Mouse (Mus musculus): Measurements from ENCODE around the gene Osr1. TPM values are rescaled to one million over a fixed set of nuclear protein-coding genes. Genes with fewer than 3 reads are reported as not detected.

The Osr1 gene
- polyA plus RNA-seq, 1 experiment = not detected

DNA sequence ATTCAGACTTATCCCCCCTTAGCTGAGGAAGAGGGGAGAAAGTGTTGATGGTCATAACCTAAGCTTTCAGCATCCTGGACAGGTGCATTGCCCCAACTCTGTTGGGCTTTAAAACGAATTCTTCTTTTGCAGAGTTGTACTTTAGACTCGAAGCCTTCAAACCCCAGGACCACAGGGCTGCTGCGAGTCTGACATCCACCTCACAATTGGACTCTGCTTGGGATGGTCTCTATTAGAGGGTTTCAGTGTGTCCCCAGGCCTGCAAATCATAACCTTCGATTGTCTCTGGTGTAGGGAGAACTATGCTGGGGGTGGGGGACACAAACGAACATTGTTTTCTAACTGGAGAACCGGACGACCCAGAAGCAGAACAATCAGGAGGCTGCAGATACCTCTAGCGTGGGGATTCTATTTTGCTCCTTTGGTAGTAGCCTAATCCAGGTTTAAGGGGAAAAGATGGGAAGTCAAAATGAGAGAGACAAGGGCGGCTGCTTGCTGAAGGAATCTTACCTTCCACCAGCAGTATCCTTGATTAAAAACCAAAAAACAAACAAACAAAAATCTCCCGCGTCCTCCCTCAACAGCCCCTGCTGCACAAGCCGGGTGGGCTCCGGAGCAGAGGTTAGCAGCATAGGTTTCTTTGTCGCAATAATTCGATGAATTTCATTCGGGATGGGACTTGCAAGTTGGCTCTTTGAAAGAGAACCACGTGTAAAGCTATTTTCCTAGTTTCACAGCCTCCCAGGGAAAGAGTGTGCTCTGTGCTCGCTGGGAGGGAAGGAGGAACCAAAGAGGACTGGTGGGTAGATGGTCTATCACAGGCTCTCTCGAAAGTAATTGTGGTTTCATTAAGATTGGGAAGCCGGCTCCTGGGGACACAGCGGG, 5.5 kb downstream of the Osr1 start:
- Histone ChIP-seq H3K4me3 (replicated peaks; ENCODE audit: control insufficient read depth, low read depth, low read length) (no peak overlapping the region), H3K4me1 (ENCODE audit: control insufficient read depth, insufficient read depth, low read length) (no peaks in the 10 kb centered on the region), H3K27ac (ENCODE audit: control insufficient read depth, insufficient read depth, low read depth, low read length, poor library complexity) (no peak overlapping the region)
- 7% methylated on average over 21 of the region's 21 CpGs for WGBS
- no peak for TF ChIP-seq POLR2A (IDR thresholded peaks at IDR 0.05; ENCODE audit: borderline replicate concordance, control insufficient read depth, low read depth, low read length)
- no peak for TF ChIP-seq CTCF (IDR thresholded peaks at IDR 0.05; ENCODE audit: control insufficient read depth, insufficient read depth, low read length)

DNA sequence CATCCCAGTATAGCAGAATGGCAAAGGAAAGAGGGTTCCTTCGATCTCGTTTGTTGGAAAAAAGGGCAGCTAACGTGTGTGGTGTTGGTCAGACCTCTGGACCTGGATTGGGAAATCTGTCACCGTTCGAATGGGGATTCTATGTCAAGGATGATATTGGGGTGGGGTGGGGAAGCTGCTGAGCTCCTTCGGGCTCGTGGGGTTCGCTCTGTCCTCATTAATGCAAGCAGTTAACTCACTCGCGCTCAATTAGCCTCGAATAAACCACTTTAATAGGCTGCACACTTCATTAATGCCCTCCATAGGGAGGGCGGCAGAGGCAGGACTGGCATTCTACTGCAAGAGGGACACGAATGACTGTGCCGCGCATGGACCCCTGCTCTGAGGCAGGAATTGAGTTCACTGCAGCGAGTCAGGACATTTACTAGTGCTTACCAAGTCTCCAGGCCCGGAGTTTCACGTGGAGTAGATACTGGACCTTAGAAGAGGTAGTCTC, 6.2 kb downstream of the Osr1 start:
- Histone ChIP-seq H3K4me3 (replicated peaks; ENCODE audit: control insufficient read depth, low read depth, low read length) (no peak overlapping the region), H3K4me1 (ENCODE audit: control insufficient read depth, insufficient read depth, low read length) (no peaks in the 10 kb centered on the region), H3K27ac (ENCODE audit: control insufficient read depth, insufficient read depth, low read depth, low read length, poor library complexity) (no peak overlapping the region)
- TF ChIP-seq CTCF (IDR thresholded peaks at IDR 0.05; ENCODE audit: control insufficient read depth, insufficient read depth, low read length) (no peak), POLR2A (IDR thresholded peaks at IDR 0.05; ENCODE audit: borderline replicate concordance, control insufficient read depth, low read depth, low read length) (no peak)
- whole genome bisulfite sequencing = 7% methylated on average over 18 of the region's 18 CpGs

DNA sequence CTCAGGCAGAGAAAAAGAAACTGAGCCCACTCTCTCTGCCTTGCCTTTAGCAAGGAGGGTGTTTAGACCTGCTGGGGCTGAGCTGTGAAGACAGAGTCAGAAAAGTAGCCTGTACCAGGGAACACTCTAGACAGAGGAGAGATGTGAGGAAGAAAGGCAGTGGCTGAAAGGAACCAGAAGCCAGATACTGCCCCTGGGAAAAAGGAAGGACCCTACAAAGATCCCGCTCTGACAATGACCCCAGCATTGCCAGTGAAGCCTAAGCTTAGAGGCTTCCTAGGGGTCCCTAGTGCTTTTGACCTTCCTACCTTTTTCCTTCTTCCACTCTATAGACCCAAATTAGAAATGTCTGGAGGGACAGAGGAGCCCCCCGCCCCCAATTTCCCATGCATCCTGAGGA, 7.7 kb downstream of the Osr1 start:
- no peak overlapping the region for H3K27ac ChIP-seq (ENCODE audit: control insufficient read depth, insufficient read depth, low read depth, low read length, poor library complexity)
- no peak for TF ChIP-seq POLR2A (IDR thresholded peaks at IDR 0.05; ENCODE audit: borderline replicate concordance, control insufficient read depth, low read depth, low read length)
- TF ChIP-seq CTCF (IDR thresholded peaks at IDR 0.05; ENCODE audit: control insufficient read depth, insufficient read depth, low read length) = no peak
- 30% methylated on average over 2 of the region's 2 CpGs for WGBS
- H3K4me3 ChIP-seq (replicated peaks; ENCODE audit: control insufficient read depth, low read depth, low read length) = no peak overlapping the region
- H3K4me1 ChIP-seq (ENCODE audit: control insufficient read depth, insufficient read depth, low read length) = no peaks in the 10 kb centered on the region

DNA sequence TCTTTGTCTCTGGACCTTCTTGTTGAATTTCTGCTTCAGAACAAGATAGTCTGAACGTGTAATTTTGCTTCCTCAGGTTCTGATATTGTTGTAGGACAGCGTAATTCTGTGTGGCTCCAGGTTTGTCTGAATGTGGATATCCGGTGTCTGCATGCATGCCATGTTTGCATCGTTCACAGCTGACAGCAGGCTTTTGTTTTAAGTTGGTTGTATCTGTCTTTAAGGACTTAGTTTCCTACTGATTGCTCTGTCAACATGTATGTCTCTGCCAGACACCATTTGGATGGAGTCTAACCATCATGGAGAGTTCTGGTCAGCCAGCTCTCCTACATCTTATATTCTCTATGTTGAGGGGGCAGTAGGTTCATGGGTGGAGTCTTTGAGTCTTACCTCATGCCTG, 8.7 kb downstream of the Osr1 start:
- TF ChIP-seq POLR2A (IDR thresholded peaks at IDR 0.05; ENCODE audit: borderline replicate concordance, control insufficient read depth, low read depth, low read length) = no peak
- no peak for TF ChIP-seq CTCF (IDR thresholded peaks at IDR 0.05; ENCODE audit: control insufficient read depth, insufficient read depth, low read length)
- 25% methylated on average over 4 of the region's 4 CpGs for WGBS

DNA sequence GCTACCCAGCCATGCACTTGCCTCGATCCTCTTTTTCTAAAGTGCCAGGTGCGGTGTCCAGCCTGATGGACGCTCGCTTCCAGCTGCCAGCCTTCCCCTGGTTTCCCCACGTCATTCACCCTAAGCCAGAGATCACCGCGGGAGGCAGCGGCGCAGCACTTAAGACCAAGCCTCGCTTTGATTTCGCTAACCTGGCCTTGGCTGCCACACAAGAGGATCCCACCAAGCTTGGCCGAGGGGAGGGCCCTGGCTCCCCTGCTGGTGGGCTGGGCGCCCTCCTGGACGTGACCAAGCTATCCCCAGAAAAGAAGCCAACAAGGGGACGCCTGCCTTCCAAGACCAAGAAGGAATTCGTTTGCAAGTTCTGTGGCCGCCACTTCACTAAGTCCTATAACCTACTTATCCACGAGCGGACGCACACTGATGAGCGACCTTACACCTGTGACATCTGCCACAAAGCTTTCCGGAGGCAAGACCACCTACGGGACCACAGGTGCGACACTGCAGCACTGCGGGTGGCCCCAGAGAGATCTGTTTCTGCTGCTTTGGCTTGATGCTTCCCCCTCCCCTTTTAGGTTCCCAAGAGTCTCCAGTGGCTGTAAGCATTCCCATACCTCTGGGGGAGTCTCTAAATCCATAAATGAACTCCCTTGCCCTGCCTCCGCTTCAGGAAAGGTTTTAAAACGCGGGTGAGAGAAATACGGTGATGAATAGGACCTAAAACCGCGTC, 9.6 kb downstream of the Osr1 start:
- H3K4me1 ChIP-seq (ENCODE audit: control insufficient read depth, insufficient read depth, low read length) = no peaks in the 10 kb centered on the region
- 8% methylated on average over 31 of the region's 31 CpGs for WGBS
- TF ChIP-seq CTCF (IDR thresholded peaks at IDR 0.05; ENCODE audit: control insufficient read depth, insufficient read depth, low read length) (no peak), POLR2A (IDR thresholded peaks at IDR 0.05; ENCODE audit: borderline replicate concordance, control insufficient read depth, low read depth, low read length) (no peak)

More for the DNA sequence above, 8.7 kb downstream of the Osr1 start:
- no peak overlapping the region for H3K27ac ChIP-seq (ENCODE audit: control insufficient read depth, insufficient read depth, low read depth, low read length, poor library complexity)
- H3K4me1 ChIP-seq (ENCODE audit: control insufficient read depth, insufficient read depth, low read length) = no peaks in the 10 kb centered on the region
- no peak overlapping the region for H3K4me3 ChIP-seq (replicated peaks; ENCODE audit: control insufficient read depth, low read depth, low read length)

DNA sequence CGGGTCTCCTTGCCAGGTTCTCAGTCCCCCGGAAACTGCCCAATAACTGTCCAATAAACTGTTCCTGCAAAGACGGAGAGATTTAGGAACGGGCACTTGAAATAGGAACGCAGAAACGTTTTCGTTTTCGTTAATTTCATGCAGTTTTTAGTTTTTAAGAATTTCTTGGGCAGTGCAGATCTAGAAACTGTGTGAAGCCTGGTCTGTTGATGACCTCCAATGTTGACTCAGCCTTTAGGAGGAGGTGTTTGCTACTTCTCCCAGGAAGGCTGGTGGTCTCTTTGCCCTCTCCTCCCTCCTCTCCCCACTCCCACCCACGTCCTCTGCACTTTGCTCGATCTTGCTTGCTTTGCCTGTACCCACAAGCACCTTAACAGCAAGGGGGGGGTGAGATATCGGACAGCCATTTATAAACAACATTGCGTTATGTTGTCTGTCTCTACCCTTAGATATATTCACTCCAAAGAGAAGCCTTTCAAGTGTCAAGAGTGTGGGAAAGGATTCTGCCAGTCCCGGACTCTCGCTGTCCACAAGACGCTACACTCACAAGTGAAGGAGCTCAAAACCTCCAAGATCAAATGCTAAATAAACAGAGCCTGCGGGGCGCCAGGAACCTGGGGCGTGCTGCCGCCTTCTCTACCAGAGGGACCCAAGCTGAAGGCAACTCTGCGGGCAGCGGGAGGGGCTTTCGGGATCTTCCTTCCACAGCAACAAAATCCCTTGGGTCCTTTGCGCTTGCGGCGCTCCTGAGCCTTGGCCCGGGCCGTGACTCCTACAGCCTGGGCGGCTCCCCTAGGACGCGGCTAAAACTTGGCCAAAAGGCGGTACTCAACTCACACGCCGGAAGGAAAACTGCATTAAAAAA, 10.4 kb downstream of the Osr1 start:
- no peak for TF ChIP-seq CTCF (IDR thresholded peaks at IDR 0.05; ENCODE audit: control insufficient read depth, insufficient read depth, low read length)
- no peak for TF ChIP-seq POLR2A (IDR thresholded peaks at IDR 0.05; ENCODE audit: borderline replicate concordance, control insufficient read depth, low read depth, low read length)
- Histone ChIP-seq H3K4me1 (ENCODE audit: control insufficient read depth, insufficient read depth, low read length) (no peaks in the 10 kb centered on the region), H3K27ac (ENCODE audit: control insufficient read depth, insufficient read depth, low read depth, low read length, poor library complexity) (no peak overlapping the region), H3K4me3 (replicated peaks; ENCODE audit: control insufficient read depth, low read depth, low read length) (no peak overlapping the region)
- WGBS = 3% methylated on average over 33 of the region's 33 CpGs

More for the DNA sequence above, 9.6 kb downstream of the Osr1 start:
- Histone ChIP-seq H3K4me3 (replicated peaks; ENCODE audit: control insufficient read depth, low read depth, low read length) (no peak overlapping the region), H3K27ac (ENCODE audit: control insufficient read depth, insufficient read depth, low read depth, low read length, poor library complexity) (no peak overlapping the region)

DNA sequence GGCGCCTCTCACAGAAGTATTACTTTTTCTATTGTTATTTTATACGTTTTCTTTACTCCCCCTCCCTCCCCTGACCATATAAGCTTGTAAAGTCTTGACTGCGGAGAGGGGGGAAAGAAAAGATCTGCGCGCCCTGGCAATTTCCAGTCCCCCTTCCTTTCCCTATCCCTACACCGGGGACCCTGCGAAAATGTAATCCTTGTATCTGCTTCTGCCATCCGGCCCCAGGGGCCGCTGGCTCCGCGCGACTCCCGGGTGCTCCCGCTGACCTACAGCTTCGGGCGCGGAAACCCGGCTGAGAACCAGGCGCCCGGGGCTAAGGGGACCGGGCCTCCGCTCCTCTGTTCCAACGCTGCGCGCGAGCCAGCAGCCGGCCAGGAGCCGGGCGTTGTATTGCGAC, 11.1 kb downstream of the Osr1 start:
- H3K4me1 ChIP-seq (ENCODE audit: control insufficient read depth, insufficient read depth, low read length) = no peaks in the 10 kb centered on the region
- H3K4me3 ChIP-seq (replicated peaks; ENCODE audit: control insufficient read depth, low read depth, low read length) = no peak overlapping the region
- TF ChIP-seq CTCF (IDR thresholded peaks at IDR 0.05; ENCODE audit: control insufficient read depth, insufficient read depth, low read length) (no peak), POLR2A (IDR thresholded peaks at IDR 0.05; ENCODE audit: borderline replicate concordance, control insufficient read depth, low read depth, low read length) (no peak)
- H3K27ac ChIP-seq (ENCODE audit: control insufficient read depth, insufficient read depth, low read depth, low read length, poor library complexity) = no peak overlapping the region
- WGBS = 3% methylated on average over 30 of the region's 30 CpGs

Data from bone marrow, adult 2 months (tissue).